Mouse (Mus musculus): ENCODE results near the gene Dnajb1.

DNA sequence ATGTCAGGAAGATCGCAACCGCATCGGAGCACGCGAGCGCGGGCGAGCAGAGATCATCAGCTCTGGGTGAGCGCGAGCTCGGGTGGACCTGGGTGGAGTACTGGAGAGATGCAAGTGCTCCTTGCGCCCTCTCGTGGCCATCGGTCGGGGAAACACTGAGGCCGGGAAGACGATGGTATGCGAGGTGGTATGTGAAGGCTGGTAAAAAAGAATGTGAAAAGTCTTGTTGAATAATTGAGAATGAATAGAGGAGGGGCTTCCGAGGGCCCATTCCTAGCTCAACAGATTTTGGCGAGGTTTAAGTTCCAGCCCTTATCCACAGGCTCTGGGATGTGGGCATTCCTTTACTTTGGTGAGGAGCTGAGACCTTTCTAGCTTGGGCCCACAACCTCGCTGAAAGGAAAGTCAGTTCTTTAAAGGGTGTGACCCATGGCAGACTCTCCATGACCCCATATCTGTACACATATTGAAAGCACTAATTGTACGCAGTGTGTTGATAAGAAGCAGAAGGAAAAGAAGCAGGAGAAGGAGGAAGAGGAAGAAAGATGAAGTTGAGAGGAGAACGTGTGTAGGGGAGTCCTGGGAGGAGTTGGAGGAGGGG is 14.5 kb downstream of the Dnajb1 start:
- TF ChIP-seq CTCF (IDR thresholded peaks at IDR 0.05; ENCODE audit: low read depth) (peak; percentile 97), EP300 (IDR thresholded peaks at IDR 0.05; ENCODE audit: low read depth) (0 out of 2 replicates have a peak, but pooled peaks have one; percentile 17)
